Mouse (Mus musculus) forebrain, embryonic 15.5 days (tissue): Measurements from ENCODE around the gene Kcnk13. TPM values are rescaled to one million over a fixed set of nuclear protein-coding genes. Genes with fewer than 3 reads are reported as not detected.

Experiments
- ATAC-seq: fragments of 200-750 bp; cut with Nextera tagmentation; replicated peaks from 2 replicates; pipeline ENCODE4 v1.8.0; 2017; ENCODE audit warnings: mild to moderate bottlenecking, moderate TSS enrichment, moderate library complexity
- H3K27ac ChIP-seq: fragments of 300-500 bp; sonication (generic); replicated peaks from 2 replicates; pipeline ENCODE4 v1.5.1; 2015; ENCODE audit warnings: mild to moderate bottlenecking, inconsistent platforms
- H3K27me3 ChIP-seq: fragments of 300-500 bp; sonication (generic); 2 replicates; pipeline ENCODE4 v1.6.1; 2015; ENCODE audit warnings: inconsistent platforms
- H3K36me3 ChIP-seq: fragments of 300-500 bp; sonication (generic); 2 replicates; pipeline ENCODE4 v1.6.1; 2015; ENCODE audit warnings: mild to moderate bottlenecking, inconsistent platforms
- H3K4me1 ChIP-seq: fragments of 300-500 bp; sonication (generic); 2 replicates; pipeline ENCODE4 v1.6.1; 2015; ENCODE audit warnings: inconsistent platforms
- H3K4me2 ChIP-seq: fragments of 300-500 bp; sonication (generic); replicated peaks from 2 replicates; pipeline ENCODE4 v1.6.1; 2015; ENCODE audit warnings: mild to moderate bottlenecking, inconsistent platforms
- H3K4me3 ChIP-seq: fragments of 300-500 bp; sonication (generic); 2 replicates; pipeline ENCODE4 v1.5.1; 2015; ENCODE audit warnings: mild to moderate bottlenecking, inconsistent platforms
- H3K9ac ChIP-seq: fragments of 300-500 bp; sonication (generic); replicated peaks from 2 replicates; pipeline ENCODE4 v1.6.1; 2015; ENCODE audit warnings: mild to moderate bottlenecking, inconsistent platforms
- H3K9me3 ChIP-seq: fragments of 300-500 bp; sonication (generic); 2 replicates; pipeline ENCODE4 v1.6.1; 2016; ENCODE audit warnings: inconsistent platforms
- WGBS: fragments of 180-500 bp; shearing (Covaris S2); methylation state at CpG from one replicate; pipeline ENCODE4 v1.1.7; 2015; ENCODE audit warnings: mixed read lengths; 5-methylcytosine and 5-hydroxymethylcytosine counted together
- microRNA-seq: library from miRNA; unstranded; fragments of <30 nt; microRNA quantifications from one replicate; pipeline ENCODE4, GENCODE M21; 2016
- polyA plus RNA-seq: library from polyadenylated mRNA; unstranded; fragments of >200 nt; fragmentation: Nextera tagmentation; extraction: Ambion mirVana; gene quantifications from 2 replicates; pipeline ENCODE4 v1.2.1, GENCODE M21; 2015

Kcnk13 gene
- polyA plus RNA-seq, 1 experiment from 2014 or later: 1.1 TPM

DNA sequence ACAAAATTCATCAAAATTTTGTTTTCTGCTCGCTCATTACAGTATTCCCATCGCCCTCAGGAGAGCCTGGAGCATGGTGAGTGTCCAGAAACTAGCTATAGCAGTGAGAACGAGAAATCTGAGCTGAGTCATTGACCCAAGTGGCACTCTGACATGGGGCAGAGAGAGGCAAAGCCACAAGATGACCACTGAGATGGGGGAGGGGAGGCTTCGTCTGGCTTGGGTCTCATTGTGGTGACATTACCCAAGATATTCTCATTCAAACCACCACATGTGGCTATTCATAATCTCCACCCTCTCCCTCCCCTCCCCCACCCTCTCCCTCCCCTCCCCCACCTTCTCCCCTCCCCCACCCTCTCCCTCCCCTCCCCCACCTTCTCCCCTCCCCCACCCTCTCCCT is 143.1 kb downstream of the Kcnk13 start:
- Histone ChIP-seq H3K27ac (no peak overlapping the region), H3K9me3 (no peaks in the 10 kb centered on the region), H3K4me2 (no peak overlapping the region), H3K9ac (no peak overlapping the region), H3K36me3 (peaks cover 3% of the 10 kb centered on the region; the same call in 1 of the 2 replicates), H3K27me3 (no peaks in the 10 kb centered on the region), H3K4me3 (no peak overlapping the region), H3K4me1 (peaks cover 23% of the 10 kb centered on the region)
- no peak for ATAC-seq
- 52% methylated on average over 4 of the region's 4 CpGs for WGBS

DNA sequence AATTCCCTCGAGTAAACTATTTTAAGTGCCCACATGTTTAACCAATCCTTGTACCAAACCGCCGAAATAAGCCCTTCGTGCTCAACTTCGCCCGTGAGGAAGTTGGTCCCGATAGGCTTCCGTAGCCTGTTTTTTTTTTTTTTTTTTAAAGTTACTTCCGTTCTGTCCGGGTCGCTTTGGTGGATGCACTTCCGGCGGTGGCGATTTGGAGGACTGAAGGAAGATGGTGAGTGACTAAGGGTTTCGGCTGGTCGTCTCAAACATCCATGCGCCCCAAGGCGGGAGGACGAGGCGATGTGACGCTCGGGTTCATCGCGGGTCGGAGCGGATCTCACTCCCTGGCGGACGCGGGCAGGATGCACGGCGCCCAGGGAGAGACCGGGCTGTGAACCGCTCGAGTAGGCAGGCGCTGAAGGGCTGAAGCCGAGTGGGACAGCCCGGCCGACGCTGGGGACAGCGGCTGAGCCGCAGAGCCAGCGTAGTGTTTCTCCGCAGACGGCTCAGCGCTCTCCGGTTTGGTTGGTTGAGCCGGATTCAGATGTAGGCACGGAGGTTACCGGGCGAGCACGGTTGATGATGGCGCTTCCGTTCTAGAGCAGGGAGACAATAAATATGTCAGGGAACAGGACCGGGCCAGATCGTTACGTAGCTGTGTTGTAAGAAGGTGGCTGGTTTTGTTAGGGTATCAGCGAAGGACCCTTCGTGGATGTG is 145.8 kb downstream of the Kcnk13 start, which contains the start of gene Psmc1:
Psmc1 (plus strand) TSS at position 169 of the 711 bp plus-strand sequence.
- WGBS: under 1% methylated on average over 58 of the region's 58 CpGs
- H3K36me3 ChIP-seq: peaks cover 22% of the 10 kb centered on the region
- H3K27me3 ChIP-seq: no peaks in the 10 kb centered on the region
- no peaks in the 10 kb centered on the region for H3K9me3 ChIP-seq
- H3K4me1 ChIP-seq: peaks cover 23% of the 10 kb centered on the region
- H3K4me3 ChIP-seq: peak within 1 kb of the TSS; percentile 91
- H3K4me2 ChIP-seq: peak within 1 kb of the TSS; percentile 74
- H3K9ac ChIP-seq: peak within 1 kb of the TSS; percentile 97
- peak within 1 kb of the TSS; percentile 90 for H3K27ac ChIP-seq
- ATAC-seq: peak; percentile 82

Small RNAs within 50 kb of the gene (microRNA-seq; reads per million reads assigned to microRNA genes)
- not detected for gene Gm23291

Other genes with a start within 250 kb of the Kcnk13 start
- gene Efcab11, start 80.1 kb upstream of the Kcnk13 start, polyA plus RNA-seq: 9.8 and 9.9 TPM in 2 replicates
- gene Tdp1, start 80.0 kb upstream of the Kcnk13 start, polyA plus RNA-seq: 70.1 and 72.0 TPM in 2 replicates
- gene Psmc1, start 145.7 kb downstream of the Kcnk13 start, polyA plus RNA-seq: 272 and 277 TPM in 2 replicates
- 16.5 and 16.6 TPM in 2 replicates for gene Nrde2, start 195.2 kb downstream of the Kcnk13 start, polyA plus RNA-seq
- 2,112 and 2,174 TPM in 2 replicates for gene Calm1, start 234.9 kb downstream of the Kcnk13 start, polyA plus RNA-seq